Mouse (Mus musculus) gastrocnemius, postnatal 14 days (tissue): Measurements from ENCODE around the gene Il20ra. TPM values are rescaled to one million over a fixed set of nuclear protein-coding genes. Genes with fewer than 3 reads are reported as not detected.
"Not testable (repeated sequence)": the region's sequence is repeated elsewhere in the genome, so short reads cannot be mapped to it uniquely, and the experiment has no call there.

Experiments used
- DNase-seq: peaks from one replicate; pipeline ENCODE4 v3.0.0; 2021; ENCODE audit warnings: mixed read lengths
- intact Hi-C: fragments of 180-260 bp; cut with DNase I; formaldehyde crosslinking; loops from one replicate; pipeline ENCODE4 v1.15.1; 2025; ENCODE audit warnings: low total_unique reads
- long read RNA-seq, 2 experiments: library from polyadenylated mRNA; stranded (forward); transcript quantifications; one replicate each; pipeline ENCODE4 v2.0.0; 2021
- total RNA-seq, 2 experiments: library from RNA; stranded (reverse); gene quantifications; 2 replicates each; pipeline ENCODE4 v1.2.3; 2021

Gene Il20ra
- not detected for total RNA-seq
- long read RNA-seq, experiment 1: 0 reads
- long read RNA-seq, experiment 2: 0 reads

DNA sequence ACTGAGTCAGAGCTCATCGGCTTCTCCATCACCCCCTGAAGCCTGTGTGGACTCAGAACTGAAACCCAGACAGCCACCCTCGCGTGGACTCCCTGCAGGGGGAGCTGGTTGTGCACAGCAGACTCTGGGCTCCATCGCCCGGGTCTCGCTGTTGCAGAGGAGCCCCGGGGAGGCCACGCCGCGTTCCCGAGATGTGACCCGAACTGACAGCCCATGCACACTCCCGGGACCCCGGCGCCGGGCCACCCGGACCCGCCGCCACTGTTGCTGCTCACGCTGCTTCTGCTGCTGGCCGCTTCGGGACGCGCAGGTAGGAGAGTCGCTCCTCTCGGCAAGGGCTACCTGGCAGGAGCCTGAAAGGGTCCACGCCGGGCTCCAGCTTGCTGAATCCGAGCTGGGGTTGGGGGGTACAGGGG is at the start of gene Il20ra:
Gene Il20ra, plus strand, starts transcription at position 150 of the 416 bp plus-strand sequence.
- intact Hi-C loops: loop anchor here (10.0 kb wide), 1 partner anchor 182 kb away; no protein-coding TSS in a partner anchor
- peak; percentile 50 for DNase-seq

DNA sequence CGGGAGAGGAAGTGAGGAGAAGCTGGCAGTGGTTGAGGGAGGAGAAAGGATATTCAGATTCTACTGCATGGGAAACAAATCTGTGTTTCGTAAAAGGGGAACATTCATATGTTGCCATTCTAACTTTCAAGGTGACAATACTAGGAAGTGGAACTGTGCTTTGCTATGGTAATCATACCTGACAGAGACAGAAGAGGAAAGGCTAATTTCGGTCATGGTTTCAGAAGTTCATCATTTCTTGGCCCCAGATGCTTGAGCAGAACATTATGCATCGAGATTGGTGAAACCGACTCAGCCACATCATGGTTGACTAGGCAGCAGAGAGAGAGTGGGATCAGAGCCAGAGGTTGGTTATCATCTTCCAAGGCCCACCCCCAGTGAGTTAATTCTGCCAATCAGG is 43.4 kb upstream of the Il20ra start:
- intact Hi-C loops: no loop called here

DNA sequence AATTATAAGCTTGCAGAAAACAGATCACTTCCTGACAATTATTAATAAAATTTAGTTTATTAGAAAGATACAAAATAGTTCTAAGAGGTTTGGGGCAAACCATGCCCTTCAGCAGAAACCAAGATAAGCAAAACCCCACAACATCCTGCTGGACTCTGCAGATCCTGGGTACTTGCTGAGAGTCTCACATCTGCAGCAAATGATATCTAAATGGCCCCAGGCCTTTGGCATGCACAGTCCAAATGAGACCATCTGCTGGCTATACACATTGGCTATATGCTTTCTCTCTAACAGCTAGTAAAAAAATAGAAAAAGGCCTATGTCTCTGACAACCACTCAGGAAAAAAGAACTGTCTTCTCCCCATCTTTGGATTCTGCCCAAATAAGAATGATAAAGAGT is 40.4 kb upstream of the Il20ra start:
- DNase-seq: no peak
- intact Hi-C loops: loop anchor here (10.0 kb wide), 1 partner anchor 187 kb away; no protein-coding TSS in a partner anchor

More for the DNA sequence above, 43.4 kb upstream of the Il20ra start:
- DNase-seq: no peak

DNA sequence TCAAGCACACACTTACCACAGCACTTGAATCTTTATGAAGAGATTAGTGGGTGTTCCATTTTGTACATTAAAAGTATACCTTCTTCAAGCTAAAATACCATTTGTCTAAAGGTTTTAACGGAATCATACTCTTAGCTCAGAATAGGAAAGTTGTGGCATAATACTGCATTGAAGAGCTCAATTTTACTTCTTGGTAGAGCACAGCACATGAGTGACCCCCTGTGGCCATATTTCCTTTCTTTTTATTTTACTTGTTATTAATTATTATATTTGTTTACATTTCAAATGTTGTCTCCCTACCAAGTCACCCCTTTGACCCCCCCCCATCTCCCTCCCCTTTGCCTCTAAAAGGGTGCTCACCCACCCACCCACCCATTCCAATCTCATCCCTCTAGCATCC is 39.2 kb upstream of the Il20ra start:
- DNase-seq: no peak
- intact Hi-C loops: loop anchor here (10.0 kb wide), 1 partner anchor 188 kb away; no protein-coding TSS in a partner anchor

DNA sequence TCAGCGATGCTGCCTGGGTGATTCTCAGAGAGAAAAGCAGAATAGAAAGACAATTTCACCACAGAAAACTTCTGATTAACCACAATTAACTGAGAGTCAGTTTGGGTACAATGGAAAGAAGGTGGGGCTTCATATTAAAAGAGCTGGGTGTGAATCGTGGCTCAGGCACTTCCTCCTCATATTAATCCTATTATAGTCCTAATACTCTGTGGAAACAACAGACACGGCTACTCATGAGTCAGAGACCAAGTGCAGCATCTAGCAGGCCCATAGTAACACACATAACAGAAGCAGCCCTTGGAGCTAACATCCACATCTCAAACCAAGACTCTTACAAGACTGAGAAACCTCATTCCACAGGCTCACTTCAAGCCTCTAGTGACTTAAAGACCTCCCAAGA is 24.7 kb upstream of the Il20ra start:
- intact Hi-C loops: no loop called here
- no peak for DNase-seq

DNA sequence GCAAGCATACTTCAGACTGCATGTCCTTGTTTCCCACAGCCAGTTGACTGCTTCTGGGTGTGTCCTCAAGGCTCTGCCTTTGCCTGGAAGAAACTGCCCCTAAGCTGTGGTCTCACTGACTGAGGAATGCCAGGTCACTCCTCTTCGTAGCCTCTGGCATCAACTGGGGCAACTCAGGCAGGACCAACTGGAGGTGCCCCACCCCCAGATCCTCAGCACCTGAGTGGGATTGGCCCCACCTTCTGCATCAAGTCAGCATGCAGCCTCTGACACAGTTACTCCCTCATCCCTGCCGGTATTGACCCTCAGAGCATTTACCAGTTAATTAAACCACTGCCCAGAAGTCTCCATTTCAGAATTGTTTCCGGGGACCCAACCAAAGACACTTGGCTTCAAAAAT is 21.1 kb upstream of the Il20ra start:
- DNase-seq: no peak
- intact Hi-C loops: loop anchor here (10.0 kb wide), 1 partner anchor 446 kb away; no protein-coding TSS in a partner anchor

DNA sequence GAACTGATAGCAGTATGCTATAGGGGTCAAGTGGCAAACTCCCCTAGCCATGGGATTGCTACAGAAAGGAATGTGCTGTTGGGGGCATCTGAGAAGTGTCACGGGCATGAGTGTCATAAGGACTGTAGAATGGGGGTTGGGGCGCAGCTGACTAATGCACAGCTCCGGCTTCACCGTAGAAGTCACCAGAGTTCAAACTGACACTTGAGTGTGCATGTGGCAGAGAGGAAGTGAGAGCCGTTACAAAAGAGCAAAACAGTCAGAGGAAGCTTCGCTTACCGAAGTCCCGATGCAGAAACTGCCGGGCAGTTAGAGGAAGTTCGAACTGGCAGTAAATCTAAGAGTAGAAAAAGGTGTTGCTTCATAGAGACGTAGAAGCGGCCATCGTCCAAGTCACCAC is 20.6 kb upstream of the Il20ra start:
- intact Hi-C loops: loop anchor here (10.0 kb wide), 1 partner anchor 447 kb away; no protein-coding TSS in a partner anchor
- DNase-seq: peak; percentile 5

DNA sequence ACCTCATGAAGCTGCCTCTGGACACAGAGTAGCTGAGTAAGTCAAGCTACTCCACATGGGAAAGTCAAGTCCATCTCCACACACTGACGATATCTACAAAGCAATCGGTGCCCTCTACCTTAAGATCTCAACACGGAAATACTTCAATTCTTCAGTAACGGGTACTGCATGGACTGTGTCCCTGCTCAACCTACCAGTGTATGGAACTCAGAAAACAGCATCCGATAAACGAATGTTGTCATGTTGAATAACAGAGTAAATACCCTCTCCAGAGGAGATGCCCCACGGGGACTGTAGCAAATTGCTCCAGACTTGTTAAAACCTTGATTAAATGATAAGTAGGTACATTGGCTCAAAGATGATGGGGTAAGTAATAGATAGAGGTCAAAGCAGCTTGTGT is 20.0 kb upstream of the Il20ra start:
- intact Hi-C loops: loop anchor here (10.0 kb wide), 1 partner anchor 448 kb away; no protein-coding TSS in a partner anchor
- DNase-seq: no peak

DNA sequence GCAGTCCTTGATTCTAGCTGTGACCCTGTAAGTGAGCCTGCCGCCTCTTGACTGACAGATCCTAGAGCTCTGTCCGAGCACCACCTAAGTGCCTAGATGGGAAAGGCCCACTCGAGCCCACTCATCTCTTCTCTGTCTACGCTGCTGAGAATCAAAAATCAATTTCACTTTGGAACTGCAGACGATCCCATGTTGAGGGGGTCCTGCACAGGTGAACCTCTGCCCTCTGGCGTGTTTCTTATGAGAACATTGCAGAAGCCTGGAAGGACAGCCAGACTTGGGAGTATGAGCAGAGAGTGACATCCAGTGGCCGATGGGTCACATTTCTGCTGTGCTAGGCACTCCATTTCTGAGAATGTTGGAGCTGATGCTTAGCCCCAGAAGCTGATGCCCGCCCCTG is 19.4 kb upstream of the Il20ra start:
- intact Hi-C loops: loop anchor here (10.0 kb wide), 1 partner anchor 448 kb away; no protein-coding TSS in a partner anchor
- peak; percentile 25 for DNase-seq

DNA sequence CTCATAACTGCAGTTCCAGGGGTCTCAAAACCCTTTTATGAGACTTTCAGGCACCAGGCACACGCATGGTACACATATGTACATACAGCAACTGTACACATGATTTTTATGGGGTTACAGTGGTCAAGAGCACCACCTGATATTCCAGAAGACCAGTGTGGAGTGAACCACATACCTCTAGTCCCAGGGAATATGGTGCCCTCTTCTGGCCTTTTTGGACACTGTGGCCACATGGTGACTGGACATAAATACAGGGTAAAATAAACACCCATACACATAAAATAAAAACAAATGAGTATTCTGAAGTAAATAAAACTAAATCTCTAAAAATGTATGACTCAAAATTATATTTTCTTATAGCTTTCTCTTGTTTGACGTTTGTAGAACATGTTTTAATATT is 18.7 kb upstream of the Il20ra start:
- intact Hi-C loops: loop anchor here (10.0 kb wide), 1 partner anchor 449 kb away; no protein-coding TSS in a partner anchor
- no peak for DNase-seq

DNA sequence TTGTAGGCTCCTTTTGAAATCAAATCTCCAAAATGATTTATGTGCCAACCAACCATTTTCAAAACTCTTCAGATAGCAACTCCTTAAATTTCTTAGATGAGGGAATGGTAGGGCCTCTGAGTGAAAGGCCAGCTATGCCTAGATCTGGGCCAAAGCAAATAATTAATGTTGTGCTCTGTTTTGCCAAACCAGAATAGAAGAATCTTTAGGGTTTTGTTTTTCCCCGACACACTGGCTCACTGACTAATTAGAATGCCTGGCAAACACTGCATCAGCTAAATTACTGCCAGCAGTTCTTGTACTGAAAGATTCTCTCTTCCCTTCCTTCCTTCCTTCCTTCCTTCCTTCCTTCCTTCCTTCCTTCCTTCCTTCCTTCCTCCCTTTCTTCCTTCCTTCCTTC is 13.0 kb upstream of the Il20ra start:
- intact Hi-C loops: loop anchor here (10.0 kb wide), 1 partner anchor 455 kb away; no protein-coding TSS in a partner anchor

DNA sequence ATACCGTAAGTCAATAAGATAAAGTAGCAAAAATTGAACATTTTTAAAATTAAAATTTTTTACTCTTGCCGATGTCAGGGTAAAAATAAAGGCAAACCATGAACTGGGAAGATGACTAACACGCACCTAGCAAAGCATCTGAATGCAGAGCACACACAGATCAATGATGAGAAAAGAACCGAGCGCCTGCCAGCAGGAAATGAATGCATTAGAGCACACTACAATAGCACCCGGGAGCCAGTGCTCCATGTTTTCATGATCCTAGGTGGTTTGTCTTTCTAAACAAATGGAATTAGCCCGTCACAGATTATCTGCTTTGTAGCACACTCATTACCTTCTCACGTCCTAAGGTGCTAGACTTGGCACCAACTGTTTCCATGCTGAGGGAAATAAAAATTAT is 7.9 kb upstream of the Il20ra start:
- no peak for DNase-seq
- intact Hi-C loops: no loop called here

More for the DNA sequence above, 13.0 kb upstream of the Il20ra start:
- no peak for DNase-seq

DNA sequence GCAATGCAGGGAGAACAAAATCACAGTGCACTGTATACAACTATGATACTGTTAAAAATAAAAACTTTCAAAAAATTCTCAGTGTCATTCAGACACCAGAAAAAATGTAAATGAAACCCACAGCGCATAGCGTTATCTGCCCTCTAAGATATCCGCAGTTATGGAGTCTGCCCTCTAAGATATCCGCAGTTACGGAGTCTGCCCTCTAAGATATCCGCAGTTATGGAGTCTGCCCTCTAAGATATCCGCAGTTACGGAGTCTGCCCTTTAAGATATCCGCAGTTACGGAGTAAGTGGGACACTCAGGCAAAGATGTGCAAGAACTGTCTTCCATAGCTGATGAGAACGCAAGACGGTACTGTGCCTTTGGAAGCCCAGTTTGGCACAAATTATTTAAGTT is 4.6 kb upstream of the Il20ra start:
- intact Hi-C loops: no loop called here
- DNase-seq: no peak

DNA sequence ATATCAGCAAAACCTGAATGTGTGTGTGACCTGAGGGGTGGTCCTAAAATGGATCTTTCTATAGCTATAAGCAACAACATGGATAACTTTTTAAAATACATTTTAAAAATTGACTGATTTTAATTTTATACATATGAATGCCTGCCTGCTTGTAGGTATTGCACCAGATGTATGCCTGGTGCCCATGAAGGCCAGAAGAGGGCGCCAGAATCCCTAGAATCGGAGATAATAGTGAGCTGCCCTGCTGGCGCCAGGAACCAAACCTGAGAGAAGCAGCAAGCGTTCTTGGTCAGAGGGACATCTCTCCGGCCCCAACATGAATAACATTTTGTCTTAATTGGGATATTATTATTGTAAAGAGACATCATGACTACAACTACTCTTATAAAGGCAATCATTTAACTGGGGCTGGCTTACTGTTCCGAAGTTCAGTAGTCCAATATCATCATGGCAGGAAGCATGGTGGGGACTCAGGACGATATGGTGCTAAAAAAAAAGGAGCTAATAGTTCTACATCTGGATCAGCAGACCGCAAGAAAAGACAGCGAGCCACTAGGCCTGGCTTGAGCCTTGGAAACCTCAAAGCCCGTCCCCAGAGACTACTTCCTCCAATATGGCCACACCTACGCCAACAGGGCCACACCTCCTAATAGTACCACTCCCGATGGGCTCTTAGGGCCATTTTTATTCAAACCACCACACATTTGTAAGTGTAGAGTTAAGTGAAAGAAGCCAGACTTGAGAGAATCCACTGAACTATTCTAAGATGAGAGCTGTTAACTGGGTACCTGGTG is 3.9 kb upstream of the Il20ra start:
- intact Hi-C loops: no loop called here
- peak; percentile 21 for DNase-seq

DNA sequence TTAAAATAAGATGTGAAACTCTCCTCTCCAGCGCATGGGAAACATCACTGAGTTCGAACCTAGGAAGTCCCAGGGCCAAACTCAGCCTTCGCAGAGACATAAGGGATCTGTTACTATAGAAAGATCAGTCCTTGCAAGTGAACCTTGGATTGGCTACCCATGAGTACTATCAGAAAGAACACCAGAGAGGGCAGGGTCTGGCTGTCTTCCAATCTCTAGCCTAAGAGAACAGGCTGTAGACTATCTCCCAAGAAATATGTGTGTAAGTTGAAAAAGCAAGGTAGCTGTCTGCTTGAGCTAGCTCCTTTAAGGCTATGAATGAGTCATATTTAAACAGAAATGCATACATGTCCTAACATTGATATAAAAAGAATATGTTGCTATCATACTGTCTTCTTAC is 1.4 kb upstream of the Il20ra start:
- DNase-seq: no peak
- intact Hi-C loops: loop anchor here (10.0 kb wide), 1 partner anchor 184 kb away; no protein-coding TSS in a partner anchor

DNA sequence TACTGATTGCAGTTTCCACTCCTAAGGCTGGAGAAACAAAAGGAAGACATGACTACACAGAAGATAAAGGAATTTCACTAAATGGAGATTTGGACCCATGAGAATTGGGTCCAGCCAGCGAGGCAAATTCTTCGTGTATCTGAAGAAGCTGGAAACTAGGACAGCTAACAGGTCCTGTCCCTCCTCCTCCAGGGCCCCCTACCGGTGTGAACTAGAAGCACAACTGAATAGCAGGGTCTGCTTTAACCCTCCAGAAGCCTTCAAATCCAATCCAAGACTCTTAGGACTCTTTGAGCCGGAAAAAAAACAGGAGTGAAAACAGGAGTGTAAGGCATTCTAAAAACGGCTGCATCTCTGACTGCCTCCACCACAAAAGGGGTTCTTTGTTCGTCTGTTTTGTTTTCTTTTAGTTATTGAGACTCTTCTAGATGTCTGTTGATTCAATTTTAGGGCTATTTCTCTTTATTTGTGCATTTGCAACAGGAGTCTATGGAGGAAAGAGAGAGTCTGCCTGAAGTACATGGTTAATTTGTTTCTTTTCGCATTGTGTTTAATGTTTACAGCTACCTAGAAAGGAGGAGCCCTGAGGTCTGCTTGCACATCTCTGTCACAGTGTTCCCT is 709 bp upstream of the Il20ra start:
- intact Hi-C loops: loop anchor here (10.0 kb wide), 1 partner anchor 183 kb away; no protein-coding TSS in a partner anchor
- DNase-seq: no peak

DNA sequence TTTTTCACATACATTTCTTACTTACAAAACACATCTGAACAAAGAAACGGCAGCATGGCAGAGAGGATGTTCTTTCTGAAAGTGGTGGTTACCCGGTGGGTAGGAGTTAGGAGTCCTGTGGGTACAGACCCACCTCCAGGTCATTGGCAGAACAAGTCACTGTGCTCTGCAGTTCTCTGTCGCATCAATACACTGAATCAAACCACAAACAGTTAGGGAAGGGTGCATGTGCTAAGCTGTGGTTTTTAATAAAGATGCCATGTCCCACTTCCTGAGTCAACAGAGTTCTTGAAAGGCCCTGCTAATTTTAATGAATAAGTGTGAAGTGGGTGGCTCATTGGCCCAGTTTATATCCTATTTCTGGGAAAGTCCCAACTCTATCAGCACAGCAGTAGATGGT is 6.3 kb downstream of the Il20ra start:
- intact Hi-C loops: loop anchor here (10.0 kb wide), 1 partner anchor 176 kb away; no protein-coding TSS in a partner anchor
- no peak for DNase-seq

DNA sequence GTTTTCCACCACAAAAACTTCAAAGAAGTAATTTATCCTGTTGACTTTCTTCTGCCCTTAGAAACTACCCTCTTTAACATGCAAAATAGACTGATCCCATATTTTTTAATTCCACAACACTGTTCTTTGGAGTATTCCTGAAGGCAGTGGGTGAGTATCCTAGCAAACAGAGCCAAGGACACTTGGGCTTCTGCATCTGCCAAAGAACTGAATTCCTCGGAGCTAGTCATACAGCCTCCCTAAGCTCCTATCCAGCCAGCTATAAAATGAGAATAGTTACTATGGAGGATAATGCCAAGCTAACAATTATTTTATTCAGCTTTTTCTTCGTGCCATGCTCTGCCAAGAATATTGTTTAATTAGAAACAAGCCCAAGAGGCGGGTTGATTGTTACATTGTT is 9.9 kb downstream of the Il20ra start:
- no peak for DNase-seq
- intact Hi-C loops: no loop called here

DNA sequence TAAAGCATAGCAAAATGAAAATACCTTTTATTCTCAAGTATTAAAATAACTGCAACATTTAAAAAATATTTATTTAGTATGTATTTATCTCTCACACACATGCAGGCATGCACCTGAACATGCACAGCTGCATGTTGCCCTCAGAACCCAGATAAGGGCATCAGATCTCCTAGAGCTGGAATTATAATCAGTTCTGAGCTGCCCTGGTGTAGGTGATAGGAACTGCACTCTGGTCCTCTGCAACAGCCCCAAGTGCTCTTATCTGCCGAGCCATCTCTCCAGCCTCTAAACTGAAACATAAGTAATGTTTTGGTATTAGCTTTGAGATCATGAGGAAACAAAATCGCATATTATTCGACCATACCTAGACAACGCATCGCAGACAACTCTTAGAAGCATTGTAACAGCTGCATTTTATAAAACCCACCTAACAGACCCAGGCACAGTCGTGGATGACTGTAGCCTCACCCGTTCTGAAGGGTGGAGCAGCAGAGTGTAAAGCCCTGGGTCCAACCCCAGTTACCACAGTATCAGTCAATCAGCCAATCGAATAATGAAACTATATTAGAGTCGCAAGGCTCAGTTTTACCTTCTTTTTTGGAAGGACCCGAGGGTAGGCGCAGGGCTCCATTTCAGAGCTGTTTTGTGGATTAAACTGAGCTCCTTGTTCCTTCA is 11.9 kb downstream of the Il20ra start:
- no peak for DNase-seq
- intact Hi-C loops: no loop called here

DNA sequence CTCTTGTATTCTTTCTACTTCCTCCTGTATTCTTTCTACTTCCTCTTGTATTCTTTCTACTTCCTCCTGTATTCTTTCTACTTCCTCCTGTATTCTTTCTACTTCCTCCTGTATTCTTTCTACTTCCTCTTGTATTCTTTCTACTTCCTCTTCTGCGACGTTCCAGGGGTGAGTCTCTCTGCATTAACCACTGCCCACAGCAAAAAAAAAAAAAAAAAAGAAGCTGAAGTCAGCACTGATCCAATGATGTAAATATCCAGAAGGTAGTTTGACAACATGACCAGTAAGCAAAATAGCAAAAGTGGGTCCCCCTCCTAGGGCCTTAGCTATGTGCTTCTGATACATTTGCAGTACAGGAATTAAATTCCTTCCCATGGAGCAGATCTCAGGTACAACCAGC is 26.1 kb downstream of the Il20ra start:
- intact Hi-C loops, DNase-seq: not testable (repeated sequence)
